Mouse (Mus musculus): Measurements from ENCODE around the gene Hoxd12.
A peak's percentile ranks its signal among the peaks of the same experiment; 100 is the strongest.

The Hoxd12 gene

DNA sequence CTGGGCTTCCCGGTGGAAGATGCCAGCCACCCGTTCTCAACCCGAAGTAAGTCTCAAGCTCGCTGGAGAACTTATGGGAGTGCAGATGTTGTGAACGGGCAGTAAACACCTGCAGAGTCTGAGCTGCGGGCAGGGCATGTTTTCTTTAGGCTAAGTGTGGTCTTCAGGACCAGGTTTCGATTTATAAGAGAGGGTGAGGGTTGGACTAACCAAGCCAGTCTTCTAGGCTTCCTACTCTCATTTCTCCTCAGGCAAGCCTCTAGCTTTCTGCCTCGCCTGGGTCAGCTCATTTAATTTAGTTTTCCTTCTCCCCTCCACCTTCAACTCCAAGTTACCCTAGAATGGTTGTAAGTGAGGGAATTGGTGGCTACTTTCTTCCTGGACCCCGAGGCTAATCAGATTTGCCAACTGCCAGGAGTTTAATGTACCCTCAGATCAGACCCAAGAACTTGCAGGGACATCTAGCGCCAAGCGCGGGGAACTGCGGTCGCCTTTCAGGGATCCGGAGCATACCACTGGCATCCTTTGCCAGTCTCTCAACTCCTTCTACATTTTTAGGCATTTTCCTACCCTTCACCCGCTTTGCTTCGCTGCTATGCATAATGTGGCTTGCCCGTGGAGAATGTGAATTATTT lies 11.4 kb upstream of the Hoxd12 start:
- no peak for DNase-seq (ENCODE audit: low spot score in 2 of 2)

DNA sequence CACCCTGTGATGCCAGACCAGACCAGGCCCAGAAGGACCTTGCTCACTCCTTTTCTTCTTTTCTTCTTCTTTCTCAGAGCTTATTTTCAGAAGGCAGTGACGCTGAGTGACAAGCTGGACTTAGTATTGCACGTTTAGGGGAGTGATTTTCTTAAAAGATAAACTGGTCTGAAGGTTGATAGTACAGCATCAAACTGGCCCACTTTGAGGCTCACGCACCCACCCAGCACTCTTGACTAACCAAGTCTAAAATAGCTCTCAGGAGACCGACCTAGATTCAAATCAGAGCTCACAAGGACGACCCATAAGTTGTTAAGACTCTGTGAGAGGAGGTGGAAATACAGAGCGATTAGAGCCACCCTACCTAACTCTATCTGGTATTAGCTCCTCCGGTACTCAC lies 8.4 kb upstream of the Hoxd12 start:
- no peak for DNase-seq (ENCODE audit: low spot score in 2 of 2)

- no peak for DNase-seq (ENCODE audit: low spot score in 2 of 2)
Measured at GRCm38 (mm10) chr2:74667191-74667841, 7.5 kb upstream of the Hoxd12 start.

GRCm38 (mm10) chr2:74667842-74668357 lies 6.9 kb upstream of the Hoxd12 start, which contains the start of gene Hoxd13:
Hoxd13 (plus strand) TSS chr2:74668310.
- no peak for DNase-seq (ENCODE audit: low spot score in 2 of 2)

DNA sequence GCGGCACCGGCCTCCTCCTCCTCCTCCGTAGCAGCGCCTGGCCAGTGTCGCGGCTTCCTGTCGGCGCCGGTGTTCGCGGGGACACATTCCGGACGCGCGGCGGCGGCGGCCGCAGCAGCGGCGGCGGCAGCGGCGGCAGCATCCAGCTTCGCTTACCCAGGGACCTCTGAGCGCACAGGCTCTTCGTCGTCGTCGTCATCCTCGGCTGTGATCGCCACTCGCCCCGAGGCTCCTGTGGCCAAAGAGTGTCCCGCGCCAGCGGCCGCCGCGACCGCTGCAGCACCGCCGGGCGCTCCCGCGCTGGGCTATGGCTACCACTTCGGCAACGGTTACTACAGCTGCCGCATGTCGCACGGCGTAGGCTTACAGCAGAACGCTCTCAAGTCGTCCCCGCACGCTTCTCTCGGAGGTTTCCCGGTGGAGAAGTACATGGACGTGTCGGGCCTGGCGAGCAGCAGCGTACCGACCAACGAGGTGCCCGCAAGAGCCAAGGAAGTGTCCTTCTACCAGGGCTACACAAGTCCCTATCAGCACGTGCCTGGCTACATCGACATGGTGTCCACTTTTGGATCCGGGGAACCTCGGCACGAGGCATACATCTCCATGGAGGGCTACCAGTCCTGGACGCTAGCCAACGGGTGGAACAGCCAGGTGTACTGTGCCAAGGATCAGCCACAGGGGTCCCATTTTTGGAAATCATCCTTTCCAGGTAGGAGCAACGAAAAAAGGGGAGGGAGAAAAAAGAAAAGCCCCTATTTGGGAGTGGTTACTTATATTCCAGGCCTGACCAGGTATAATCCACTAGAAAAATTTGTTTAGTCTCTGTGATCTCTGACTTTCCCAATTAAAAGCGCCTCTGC lies 6.2 kb upstream of the Hoxd12 start:
- no peak for DNase-seq (ENCODE audit: low spot score in 2 of 2)

- DNase-seq (ENCODE audit: low spot score in 2 of 2), result no peak
Measured at GRCm38 (mm10) chr2:74669230-74669578, 5.6 kb upstream of the Hoxd12 start.

- no peak for DNase-seq (ENCODE audit: low spot score in 2 of 2)
Measured at GRCm38 (mm10) chr2:74669650-74670235, 5.1 kb upstream of the Hoxd12 start.

DNA sequence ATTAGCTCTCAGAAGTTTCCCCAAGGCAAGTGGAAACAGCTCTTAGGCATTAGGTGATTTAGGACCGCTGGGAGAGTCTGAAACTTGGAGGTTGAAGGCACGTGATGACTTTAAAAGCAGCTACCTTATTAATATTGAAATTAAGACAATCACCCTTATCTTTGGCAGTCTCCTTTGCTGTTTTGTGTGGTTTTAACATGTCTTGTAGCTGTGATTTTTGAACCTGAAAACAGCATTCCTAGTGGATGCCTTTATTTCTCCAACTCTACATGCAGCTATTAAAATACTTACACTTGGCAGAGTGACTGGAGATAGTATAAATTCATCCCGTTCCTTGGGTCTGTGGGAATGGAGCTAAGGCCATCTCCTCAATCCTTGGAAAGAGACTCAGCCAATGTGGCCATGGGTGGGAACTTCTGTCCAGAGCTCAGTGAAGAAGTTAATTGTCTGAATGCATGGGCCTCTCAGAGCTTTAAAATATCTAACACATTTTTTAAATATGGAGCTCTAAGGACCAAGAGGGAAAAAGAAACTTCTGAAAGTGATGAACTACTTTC lies 4.1 kb upstream of the Hoxd12 start:
- no peak for DNase-seq (ENCODE audit: low spot score in 2 of 2)

- no peak for DNase-seq (ENCODE audit: low spot score in 2 of 2)
Measured at GRCm38 (mm10) chr2:74671847-74672246, 3.0 kb upstream of the Hoxd12 start.

GRCm38 (mm10) chr2:74672481-74673362 lies 2.1 kb upstream of the Hoxd12 start:
- peak in 1 of 2 experiments; percentile 13 for DNase-seq (ENCODE audit: low spot score in 2 of 2)

GRCm38 (mm10) chr2:74673835-74674425 lies 883 bp upstream of the Hoxd12 start:
- DNase-seq (ENCODE audit: low spot score in 2 of 2), result no peak

GRCm38 (mm10) chr2:74675666-74676282 lies 961 bp downstream of the Hoxd12 start:
- no peak for DNase-seq (ENCODE audit: low spot score in 2 of 2)

DNA sequence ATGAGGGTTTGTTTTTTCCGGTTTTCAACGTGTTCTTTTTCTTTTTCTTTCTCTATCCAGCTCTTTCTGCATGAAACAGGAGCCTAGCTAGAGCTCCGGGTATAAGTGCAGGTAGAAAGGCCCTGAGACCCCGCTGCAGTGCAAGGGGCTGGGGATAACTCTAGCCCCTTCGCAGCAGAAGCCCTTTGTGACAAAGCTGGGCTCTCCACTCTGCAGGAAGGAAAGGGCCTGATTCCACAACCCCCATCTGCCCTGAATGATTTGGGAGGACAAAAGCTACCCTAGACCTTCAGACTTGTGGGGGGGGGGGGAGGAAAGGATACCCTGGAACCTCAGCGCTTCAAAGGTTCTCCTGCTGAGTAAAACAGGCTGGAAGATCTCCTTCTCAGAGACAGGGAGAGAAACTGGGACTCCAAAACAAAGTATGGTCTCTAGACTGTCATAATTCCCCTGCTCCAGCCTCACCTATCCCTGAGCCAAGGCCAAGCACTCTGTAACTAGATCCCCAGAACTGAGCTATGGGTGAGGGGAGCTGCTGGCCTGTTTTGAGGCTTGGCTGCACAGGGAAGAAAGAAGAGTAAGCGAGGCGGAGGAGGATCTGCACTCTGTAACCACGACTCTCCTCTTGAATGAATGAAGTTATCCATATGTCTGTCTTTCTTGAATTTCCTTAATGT lies 1.7 kb downstream of the Hoxd12 start:
- DNase-seq (ENCODE audit: low spot score in 2 of 2), result no peak

DNA sequence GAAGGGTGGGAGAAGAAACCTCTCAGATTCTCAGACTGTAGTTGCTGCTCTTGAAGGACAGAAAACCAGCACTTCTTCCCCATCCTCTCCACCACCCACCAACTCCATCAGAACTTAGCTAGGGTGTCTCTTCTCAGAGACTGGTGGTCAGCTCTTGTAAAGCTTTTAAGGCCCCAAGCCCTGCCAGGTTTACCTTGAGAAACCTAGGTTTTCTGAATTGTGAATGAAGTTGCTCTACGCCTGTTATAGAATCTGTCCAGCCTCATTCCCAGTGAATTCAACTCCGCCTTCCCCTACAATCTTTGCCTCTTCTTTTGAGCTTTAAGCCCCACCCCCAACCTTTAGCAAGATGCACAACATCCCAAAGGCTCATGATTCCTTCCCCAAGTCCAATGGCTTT lies 2.3 kb downstream of the Hoxd12 start:
- DNase-seq (ENCODE audit: low spot score in 2 of 2), result no peak

DNA sequence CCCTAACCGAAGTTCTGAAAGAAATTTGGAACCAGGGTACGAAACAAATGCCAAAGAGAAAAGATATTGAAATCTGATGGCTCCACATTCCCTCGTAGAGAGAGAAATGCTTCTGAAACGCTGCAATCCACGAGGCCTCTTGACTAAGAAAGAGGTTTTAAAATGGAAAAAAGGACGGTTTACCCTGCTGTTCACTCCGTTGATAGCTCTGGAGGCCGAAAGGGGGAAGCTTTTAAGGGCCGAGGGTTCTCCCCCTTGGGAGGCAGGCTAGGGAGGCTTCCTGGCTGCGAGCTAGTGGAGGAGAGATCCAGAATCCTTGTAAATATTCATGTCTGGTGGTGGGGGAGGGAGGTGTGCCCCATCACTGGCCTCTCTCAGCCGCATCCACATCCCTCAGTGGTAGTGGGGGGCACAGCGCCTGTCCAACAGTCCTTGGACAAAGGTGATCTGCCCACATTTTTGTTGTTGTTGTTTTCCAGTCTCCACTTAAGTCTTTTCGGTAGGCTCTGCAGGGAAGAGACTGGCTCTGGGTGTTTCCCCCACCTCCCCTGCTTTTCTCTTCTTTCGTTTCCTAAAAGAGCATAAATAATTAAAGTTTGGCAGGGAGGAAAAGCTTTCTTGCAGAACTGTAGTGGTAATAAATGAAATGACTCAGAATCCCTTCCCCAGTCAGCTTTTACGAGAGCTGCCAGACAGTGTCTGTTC lies 4.2 kb downstream of the Hoxd12 start, which contains the start of gene Hoxd11:
Gene Hoxd11, plus strand, starts transcription at position 667 of the 705 bp plus-strand sequence.
- DNase-seq (ENCODE audit: low spot score in 2 of 2), result no peak

DNA sequence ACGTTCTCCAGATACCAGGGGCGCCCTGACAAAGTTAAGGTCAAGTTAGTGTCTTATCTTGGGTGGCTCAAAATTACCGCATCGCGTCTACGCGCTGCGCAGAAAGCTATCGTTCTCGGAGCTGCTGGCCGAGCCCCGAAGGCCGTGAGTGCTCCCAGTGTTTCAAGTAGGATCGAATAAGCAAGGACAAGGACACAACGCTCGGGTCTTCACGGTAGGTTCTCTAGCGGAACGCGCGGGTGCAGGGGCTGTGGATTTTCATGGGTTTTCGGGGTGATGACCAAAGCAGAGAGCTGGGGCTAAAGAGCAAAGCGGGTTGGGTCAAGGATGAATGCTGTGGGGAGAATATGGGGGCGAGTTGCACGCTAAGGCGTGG lies 4.8 kb downstream of the Hoxd12 start:
- DNase-seq (ENCODE audit: low spot score in 2 of 2), result no peak

DNA sequence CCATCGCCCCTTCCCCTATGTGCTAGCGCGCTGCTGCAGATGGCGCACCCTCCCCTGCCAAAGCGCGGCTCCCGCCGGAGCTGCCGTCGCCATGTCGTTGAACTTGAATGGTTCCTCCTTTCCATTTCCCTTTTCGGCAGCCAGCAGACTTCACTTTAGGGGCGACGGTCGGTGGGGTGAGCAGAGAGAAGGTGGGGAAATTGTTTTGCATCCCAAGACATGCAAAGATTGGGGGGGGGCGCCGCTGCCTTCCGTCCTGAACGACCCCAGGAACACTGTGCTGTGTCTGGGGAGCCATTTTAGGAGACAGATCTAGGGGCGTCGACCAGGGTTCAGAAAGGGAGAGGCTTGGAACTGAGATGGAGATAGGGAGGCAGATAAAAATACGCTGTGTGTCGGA lies 5.2 kb downstream of the Hoxd12 start:
- no peak for DNase-seq (ENCODE audit: low spot score in 2 of 2)

DNA sequence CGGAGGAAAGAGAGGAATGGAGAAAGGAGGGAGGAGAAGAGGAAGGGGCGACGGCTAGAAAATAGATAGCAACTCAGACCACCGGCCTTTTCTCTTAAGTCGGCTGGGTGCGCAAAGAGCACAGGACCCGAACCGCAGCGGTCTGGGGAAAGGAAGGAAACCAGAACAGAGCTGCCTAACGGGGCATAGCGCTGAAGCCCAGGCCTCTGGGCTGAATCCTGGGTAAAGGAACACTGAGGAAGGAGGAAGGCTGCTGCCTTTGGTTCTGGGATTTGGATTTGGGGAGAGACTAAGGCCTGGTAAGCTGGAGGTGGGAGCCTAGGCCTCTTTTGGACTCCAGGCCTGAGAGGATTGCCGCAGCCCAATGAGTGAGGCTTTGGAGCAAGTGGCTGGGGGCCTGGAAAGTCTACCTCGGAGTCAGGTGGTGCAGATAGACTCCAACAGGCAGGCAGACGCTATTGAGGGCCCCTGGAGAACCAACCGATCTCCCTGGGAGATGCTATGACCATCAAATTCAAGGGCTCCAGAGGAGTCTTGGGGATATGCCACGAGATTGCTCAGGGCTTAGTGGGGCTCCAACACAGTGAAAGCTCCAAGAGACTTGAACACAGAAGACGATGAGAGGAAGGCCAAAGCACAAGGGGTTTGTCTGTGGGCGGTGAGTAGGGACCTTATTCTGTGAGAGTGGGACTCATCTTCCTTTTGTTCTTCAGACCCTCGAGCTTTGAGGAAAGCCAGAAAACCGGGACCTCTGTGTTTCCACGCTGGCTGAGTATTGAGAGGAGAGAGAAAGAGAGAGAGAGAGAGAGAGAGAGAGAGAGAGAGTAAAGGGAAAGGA lies 6.0 kb downstream of the Hoxd12 start:
- DNase-seq (ENCODE audit: low spot score in 2 of 2), result no peak

Measured in spleen, postnatal 36 days (tissue).